Mouse (Mus musculus) bone marrow, adult 2 months (tissue): ENCODE measurements around the gene Selplg.

Source experiments
- CTCF ChIP-seq: fragments of 200-500 bp; IDR thresholded peaks from 2 replicates; pipeline ENCODE4 v1.5.1; 2011; ENCODE audit warnings: low read length, control low read depth; ENCODE audit not compliant: control insufficient read depth, insufficient read depth
- POLR2A ChIP-seq: fragments of 200-500 bp; IDR thresholded peaks from 2 replicates; pipeline ENCODE4 v1.6.1; 2011; ENCODE audit warnings: low read depth, mild to moderate bottlenecking, control low read depth, low read length, borderline replicate concordance; ENCODE audit not compliant: control insufficient read depth

DNA sequence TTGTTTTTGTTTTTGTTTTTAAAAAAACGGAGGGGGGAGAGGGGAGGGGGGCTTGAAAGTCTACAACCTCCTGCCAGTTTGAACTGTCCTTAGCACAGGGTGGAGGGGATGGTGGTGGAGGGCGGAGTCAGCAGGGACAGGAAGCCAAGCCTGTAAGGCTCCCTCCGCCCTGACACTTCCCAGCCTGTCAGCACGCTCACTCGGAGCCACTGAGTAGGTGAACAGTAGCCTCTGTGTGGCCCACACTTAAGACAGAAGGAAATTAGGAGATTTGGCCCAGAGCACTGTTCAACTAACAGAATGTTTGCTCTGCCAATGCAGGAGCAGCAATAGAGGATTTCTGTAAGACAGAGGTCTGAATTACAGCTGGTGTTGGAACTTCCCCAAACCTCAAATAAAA is 26.5 kb upstream of the Selplg start:
- no peak for TF ChIP-seq CTCF
- TF ChIP-seq POLR2A: 0 out of 2 replicates have a peak, but pooled peaks have one; percentile 21
